Mouse (Mus musculus): Measurements from ENCODE around the gene Dync1i1. TPM values are rescaled to one million over a fixed set of nuclear protein-coding genes. Genes with fewer than 3 reads are reported as not detected.
"Not testable (repeated sequence)": the region's sequence is repeated elsewhere in the genome, so short reads cannot be mapped to it uniquely, and the experiment has no call there.

The Dync1i1 gene
- 17.1 and 18.5 TPM in 2 replicates for polyA plus RNA-seq (2015; fragmentation: Nextera tagmentation; extraction: Ambion mirVana)

- Histone ChIP-seq H3K36me3 (ENCODE audit: poor library complexity, severe bottlenecking) (no peaks in the 10 kb centered on the region), H3K4me3 (peak within 1 kb of the TSS; percentile 49), H3K4me2 (peak within 1 kb of the TSS; percentile 70), H3K9ac (peak within 1 kb of the TSS; percentile 57), H3K9me3 (replicated peaks) (no peaks in the 10 kb centered on the region), H3K27me3 (no peaks in the 10 kb centered on the region; the same call in 1 of the 2 replicates), H3K4me1 (peaks cover 12% of the 10 kb centered on the region), H3K27ac (no peak within 1 kb of the TSS)
- ATAC-seq = peak; percentile 93
- WGBS = 0% methylated on average over 33 of the region's 40 CpGs
Measured at GRCm38 (mm10) chr6:5725611-5726236, at the start of gene Dync1i1. Gene Dync1i1 (plus strand): TSS chr6:5725639.

- no peaks in the 10 kb centered on the region for H3K27me3 ChIP-seq
- H3K4me3 ChIP-seq = no peak overlapping the region
- H3K9ac ChIP-seq = no peak overlapping the region
- H3K27ac ChIP-seq = no peak overlapping the region
- H3K4me1 ChIP-seq = no peaks in the 10 kb centered on the region
- no peak overlapping the region for H3K4me2 ChIP-seq
- no peak for ATAC-seq
- H3K9me3 ChIP-seq (replicated peaks) = no peaks in the 10 kb centered on the region
- no peaks in the 10 kb centered on the region for H3K36me3 ChIP-seq (ENCODE audit: poor library complexity, severe bottlenecking)
- 94% methylated on average over 3 of the region's 3 CpGs for WGBS
Measured at GRCm38 (mm10) chr6:5679738-5680137, 45.7 kb upstream of the Dync1i1 start.

GRCm38 (mm10) chr6:5701826-5702225 is 23.6 kb upstream of the Dync1i1 start:
- peak; percentile 88; the same call in 1 of the 2 replicates for ATAC-seq
- Histone ChIP-seq H3K27ac (no peak overlapping the region), H3K36me3 (ENCODE audit: poor library complexity, severe bottlenecking) (no peaks in the 10 kb centered on the region), H3K4me3 (no peak overlapping the region), H3K9ac (no peak overlapping the region), H3K4me2 (no peak overlapping the region), H3K9me3 (replicated peaks) (no peaks in the 10 kb centered on the region), H3K27me3 (no peaks in the 10 kb centered on the region), H3K4me1 (no peaks in the 10 kb centered on the region)
- WGBS = 78% methylated on average over 2 of the region's 2 CpGs

- not testable (repeated sequence) for H3K27me3 ChIP-seq; H3K9ac ChIP-seq; H3K36me3 ChIP-seq (ENCODE audit: poor library complexity, severe bottlenecking); ATAC-seq; H3K9me3 ChIP-seq (replicated peaks); H3K4me2 ChIP-seq; H3K4me1 ChIP-seq; H3K27ac ChIP-seq; H3K4me3 ChIP-seq
- 41% methylated on average over 3 of the region's 3 CpGs for WGBS
Measured at GRCm38 (mm10) chr6:5707894-5708293, 17.5 kb upstream of the Dync1i1 start.

GRCm38 (mm10) chr6:5710063-5710605 is 15.3 kb upstream of the Dync1i1 start:
- Histone ChIP-seq H3K9ac (no peak overlapping the region), H3K4me1 (no peaks in the 10 kb centered on the region), H3K27me3 (no peaks in the 10 kb centered on the region), H3K9me3 (replicated peaks) (no peaks in the 10 kb centered on the region), H3K36me3 (ENCODE audit: poor library complexity, severe bottlenecking) (no peaks in the 10 kb centered on the region), H3K4me2 (no peak overlapping the region), H3K4me3 (no peak overlapping the region), H3K27ac (no peak overlapping the region)
- no peak for ATAC-seq
- WGBS = 70% methylated on average over 3 of the region's 3 CpGs

GRCm38 (mm10) chr6:5712620-5713019 is 12.8 kb upstream of the Dync1i1 start:
- H3K4me1 ChIP-seq = no peaks in the 10 kb centered on the region
- no peak overlapping the region for H3K4me2 ChIP-seq
- no peaks in the 10 kb centered on the region for H3K9me3 ChIP-seq (replicated peaks)
- no peaks in the 10 kb centered on the region for H3K36me3 ChIP-seq (ENCODE audit: poor library complexity, severe bottlenecking)
- 87% methylated on average over 3 of the region's 3 CpGs for WGBS
- H3K9ac ChIP-seq = no peak overlapping the region
- no peak overlapping the region for H3K27ac ChIP-seq
- no peak overlapping the region for H3K4me3 ChIP-seq
- no peaks in the 10 kb centered on the region for H3K27me3 ChIP-seq
- ATAC-seq = no peak

GRCm38 (mm10) chr6:5715101-5715618 is 10.3 kb upstream of the Dync1i1 start:
- 85% methylated on average over 3 of the region's 3 CpGs for WGBS
- no peaks in the 10 kb centered on the region for H3K27me3 ChIP-seq
- H3K4me1 ChIP-seq = no peaks in the 10 kb centered on the region
- ATAC-seq = peak; percentile 38; the same call in 1 of the 2 replicates
- H3K4me2 ChIP-seq = no peak overlapping the region
- H3K9me3 ChIP-seq (replicated peaks) = no peaks in the 10 kb centered on the region
- no peaks in the 10 kb centered on the region for H3K36me3 ChIP-seq (ENCODE audit: poor library complexity, severe bottlenecking)
- H3K27ac ChIP-seq = no peak overlapping the region
- H3K4me3 ChIP-seq = no peak overlapping the region
- H3K9ac ChIP-seq = no peak overlapping the region

GRCm38 (mm10) chr6:5718955-5719354 is 6.5 kb upstream of the Dync1i1 start:
- Histone ChIP-seq H3K27ac (no peak overlapping the region), H3K27me3 (no peaks in the 10 kb centered on the region), H3K36me3 (ENCODE audit: poor library complexity, severe bottlenecking) (no peaks in the 10 kb centered on the region), H3K4me1 (no peaks in the 10 kb centered on the region), H3K4me2 (no peak overlapping the region), H3K4me3 (no peak overlapping the region), H3K9me3 (replicated peaks) (no peaks in the 10 kb centered on the region), H3K9ac (no peak overlapping the region)
- ATAC-seq = no peak
- 85% methylated on average over 2 of the region's 2 CpGs for WGBS

GRCm38 (mm10) chr6:5720716-5721115 is 4.7 kb upstream of the Dync1i1 start:
- H3K4me3 ChIP-seq; H3K27me3 ChIP-seq; H3K27ac ChIP-seq; ATAC-seq; H3K36me3 ChIP-seq (ENCODE audit: poor library complexity, severe bottlenecking); H3K9me3 ChIP-seq (replicated peaks); H3K4me2 ChIP-seq; H3K9ac ChIP-seq; H3K4me1 ChIP-seq: not testable (repeated sequence)

GRCm38 (mm10) chr6:5723986-5724385 is 1.5 kb upstream of the Dync1i1 start:
- H3K9me3 ChIP-seq (replicated peaks) = no peaks in the 10 kb centered on the region
- no peak overlapping the region for H3K4me2 ChIP-seq
- H3K36me3 ChIP-seq (ENCODE audit: poor library complexity, severe bottlenecking) = no peaks in the 10 kb centered on the region
- H3K9ac ChIP-seq = no peak overlapping the region
- no peak for ATAC-seq
- whole genome bisulfite sequencing = 72% methylated on average over 1 of the region's 1 CpGs
- no peaks in the 10 kb centered on the region; the same call in 1 of the 2 replicates for H3K27me3 ChIP-seq
- H3K4me1 ChIP-seq = peaks cover 12% of the 10 kb centered on the region
- no peak overlapping the region for H3K4me3 ChIP-seq
- no peak overlapping the region for H3K27ac ChIP-seq

- Histone ChIP-seq H3K27me3 (no peaks in the 10 kb centered on the region; the same call in 1 of the 2 replicates), H3K36me3 (ENCODE audit: poor library complexity, severe bottlenecking) (no peaks in the 10 kb centered on the region), H3K4me2 (peak overlapping the region; percentile 70), H3K4me3 (peak overlapping the region; percentile 49), H3K9me3 (replicated peaks) (no peaks in the 10 kb centered on the region), H3K4me1 (peaks cover 12% of the 10 kb centered on the region), H3K9ac (peak overlapping the region; percentile 57), H3K27ac (no peak overlapping the region)
- peak; percentile 65 for ATAC-seq
- WGBS = 5% methylated on average over 10 of the region's 10 CpGs
Measured at GRCm38 (mm10) chr6:5726237-5726670, 815 bp downstream of the Dync1i1 start.

- Histone ChIP-seq H3K4me2 (no peak overlapping the region), H3K4me3 (no peak overlapping the region), H3K9me3 (replicated peaks) (no peaks in the 10 kb centered on the region), H3K4me1 (no peaks in the 10 kb centered on the region), H3K27me3 (no peaks in the 10 kb centered on the region), H3K36me3 (ENCODE audit: poor library complexity, severe bottlenecking) (no peaks in the 10 kb centered on the region), H3K27ac (no peak overlapping the region), H3K9ac (no peak overlapping the region)
- WGBS = 89% methylated on average over 3 of the region's 3 CpGs
- ATAC-seq = peak; percentile 27; the same call in 1 of the 2 replicates
Measured at GRCm38 (mm10) chr6:5733217-5733616, 7.8 kb downstream of the Dync1i1 start.
